Mouse (Mus musculus) gonadal fat pad, adult 2 months (tissue): ENCODE measurements around the gene Gpr179. TPM values are rescaled to one million over a fixed set of nuclear protein-coding genes. Genes with fewer than 3 reads are reported as not detected.

Experiments
- DNase-seq: peaks from one replicate; pipeline ENCODE4 v3.0.0-alpha.2; 2012; ENCODE audit warnings: low read depth
- polyA plus RNA-seq: library from polyadenylated mRNA; depleted of rRNA; stranded (reverse); fragments of >200 nt; gene quantifications from 2 replicates; pipeline ENCODE4 v1.2.3, GENCODE M21; 2012; rRNA removed

The Gpr179 gene
- polyA plus RNA-seq, 1 experiment = 0.76 TPM

- DNase-seq = no peak
These were observed 64.2 kb downstream of the Gpr179 start for GRCm38 (mm10) chr11:97287643-97288042.

DNA sequence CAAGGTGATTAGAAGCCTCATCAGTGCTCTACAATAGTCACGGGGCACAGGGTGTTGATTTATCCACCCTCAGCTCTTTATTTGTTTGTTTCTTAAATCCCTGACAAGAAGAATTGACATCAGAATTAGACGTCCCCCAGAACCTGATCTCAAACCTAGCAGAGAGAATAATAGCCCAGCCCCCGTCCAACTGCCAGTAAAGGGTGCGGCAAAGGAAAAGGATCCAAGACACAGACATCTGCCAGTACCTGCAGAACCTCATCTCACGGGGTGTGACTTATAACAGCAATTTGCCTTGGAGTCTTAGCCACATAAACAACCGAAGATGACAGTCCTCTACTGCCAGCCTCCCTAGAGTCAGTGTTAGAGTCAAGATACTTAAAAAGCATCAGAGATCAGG, 64.9 kb downstream of the Gpr179 start:
- DNase-seq = no peak

GRCm38 (mm10) chr11:97285852-97286775, 65.8 kb downstream of the Gpr179 start:
- DNase-seq = peak; percentile 98

- no peak for DNase-seq
These were observed 67.0 kb downstream of the Gpr179 start for GRCm38 (mm10) chr11:97284854-97285253.

DNA sequence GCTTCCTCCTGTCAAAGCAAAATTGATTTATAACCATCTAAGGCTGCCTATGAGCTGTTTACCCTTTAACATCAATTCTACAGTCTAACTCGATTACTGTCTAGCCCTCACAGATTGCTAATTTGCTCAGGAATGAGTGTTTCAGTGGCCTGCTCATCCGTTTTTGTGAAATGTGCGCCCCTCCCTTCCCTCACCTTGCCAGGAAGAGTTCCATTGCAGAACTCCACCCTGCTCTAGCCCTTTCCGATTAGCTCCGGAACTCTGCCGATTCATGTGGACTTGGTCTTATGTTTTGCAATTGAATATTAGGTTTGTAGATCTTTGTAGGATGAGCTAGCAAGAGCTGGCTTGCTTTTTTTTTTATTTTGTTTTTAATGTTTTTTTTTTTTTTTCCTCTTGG, 69.7 kb downstream of the Gpr179 start:
- DNase-seq = no peak

Other genes starting within 250 kb of the Gpr179 start
- 0.23 and 0.29 TPM in 2 replicates for gene Tbx21, start 236.7 kb downstream of the Gpr179 start, polyA plus RNA-seq
- gene Tbkbp1, start 200.6 kb downstream of the Gpr179 start, polyA plus RNA-seq = 11.3 and 11.9 TPM in 2 replicates
- 40.4 and 42.5 TPM in 2 replicates for gene Kpnb1, start 164.2 kb downstream of the Gpr179 start, polyA plus RNA-seq
- gene Npepps, start 71.4 kb downstream of the Gpr179 start, polyA plus RNA-seq = 20.4 and 24.7 TPM in 2 replicates
- 12.2 and 12.3 TPM in 2 replicates for gene Mrpl45, start 36.4 kb downstream of the Gpr179 start, polyA plus RNA-seq
- gene Socs7, start 10.5 kb upstream of the Gpr179 start, polyA plus RNA-seq = 7.9 and 9.0 TPM in 2 replicates
- gene Arhgap23, start 63.5 kb upstream of the Gpr179 start, polyA plus RNA-seq = 25.6 and 31.5 TPM in 2 replicates
- gene 4933428G20Rik, start 148.3 kb upstream of the Gpr179 start, polyA plus RNA-seq = 0.07 and 0.24 TPM in 2 replicates
- 0.77 and 1.2 TPM in 2 replicates for gene Srcin1, start 224.1 kb upstream of the Gpr179 start, polyA plus RNA-seq